Mouse (Mus musculus): Measurements from ENCODE around the gene Tnnt3.

Tnnt3 gene

DNA sequence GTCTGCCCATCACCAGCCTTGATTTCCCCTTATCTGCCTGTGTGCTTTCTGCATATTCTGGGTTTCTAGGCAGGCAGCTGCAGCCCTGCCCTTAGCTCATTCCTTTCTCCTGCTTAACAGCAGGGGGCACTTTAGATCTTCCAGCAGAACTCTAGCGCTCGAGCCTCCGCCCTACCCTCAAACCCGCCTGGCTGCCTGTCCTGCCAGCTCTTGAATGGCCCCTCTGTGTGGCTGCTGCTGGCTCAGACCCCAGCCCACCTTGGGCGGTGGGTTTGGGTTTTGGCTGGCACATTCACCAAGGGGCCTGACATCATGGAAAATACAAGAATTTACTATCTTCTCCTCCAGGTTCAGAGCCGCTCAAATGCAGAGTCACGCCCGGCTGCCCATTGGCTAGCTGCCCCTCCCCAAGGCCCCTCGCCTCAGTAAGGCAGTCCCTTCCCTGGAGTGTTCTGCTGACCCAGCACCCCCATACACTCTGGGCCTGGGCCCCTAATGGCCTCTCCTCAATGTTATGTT is 11.2 kb upstream of the Tnnt3 start:
- POLR2A ChIA-PET: interaction anchor here in 3 of 4 experiments (0.7 to 1.2 kb wide), 6 partner anchors 11 to 1108 kb away, joined by 3 to 7 read pairs (median 3); partner anchors contain the start of genes Ctsd (in 1 of the 3) and Tnnt3 (in 1 of the 3)
- CTCF ChIA-PET: interaction anchor here (0.5 to 3.8 kb wide), 36 partner anchors 10 to 934 kb away, joined by 3 to 40 read pairs (median 4); partner anchors contain the start of gene Tnnt3 (in 1 of the 4)

DNA sequence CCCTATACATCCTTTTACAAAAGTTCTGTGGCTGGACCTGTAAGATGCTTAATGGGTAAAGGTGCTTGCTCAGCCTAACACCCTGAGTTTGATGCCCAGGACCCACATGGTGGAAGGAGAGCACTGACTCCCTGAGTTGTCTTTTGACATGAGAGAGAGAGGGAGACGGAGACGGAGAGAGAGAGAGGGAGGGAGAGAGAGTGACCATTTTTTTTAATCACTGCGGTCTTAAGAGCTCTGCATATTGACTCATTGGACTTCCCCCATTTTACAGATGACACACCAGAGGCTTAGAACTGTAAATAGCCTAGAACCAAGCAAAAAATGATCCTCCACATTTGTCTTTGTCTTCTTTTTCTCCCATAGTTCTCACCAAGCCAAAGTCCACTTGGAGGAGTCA is 10.6 kb upstream of the Tnnt3 start:
- ChIA-PET POLR2A (interaction anchor here in 2 of 4 experiments (0.7 to 1.2 kb wide), 3 partner anchors 11 to 1107 kb away, joined by 3 read pairs; no protein-coding TSS in a partner anchor), CTCF (interaction anchor here (0.6 to 3.8 kb wide), 15 partner anchors 23 to 227 kb away, joined by 3 to 40 read pairs (median 6); no protein-coding TSS in a partner anchor)

DNA sequence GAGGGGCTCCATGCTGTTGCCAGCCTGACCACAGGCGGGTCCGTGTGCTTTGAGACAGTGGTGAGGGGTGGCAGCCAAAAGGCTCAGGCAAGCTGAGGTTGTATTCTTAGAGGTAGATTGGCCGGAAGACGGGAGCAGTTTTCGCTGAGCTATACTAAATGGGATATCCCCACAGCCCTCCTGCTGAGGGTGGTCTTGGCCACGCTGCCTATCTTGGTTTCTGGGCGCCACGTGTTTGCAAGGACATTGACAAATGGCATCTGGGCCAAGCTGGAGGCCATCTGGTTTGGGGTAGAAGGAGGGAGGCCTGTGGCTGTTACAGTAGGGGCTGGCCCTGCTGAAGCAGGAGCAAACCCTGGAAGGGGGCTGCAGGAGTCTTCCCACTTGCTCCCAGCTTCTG is 5.1 kb upstream of the Tnnt3 start:
- ChIA-PET POLR2A (interaction anchor here in 1 of 4 experiments (0.5 kb wide), 1 partner anchor 79 kb away, joined by 3 read pairs; no protein-coding TSS in a partner anchor), CTCF (interaction anchor here in 1 of 4 experiments (0.6 kb wide), 1 partner anchor 1335 kb away, joined by 3 read pairs; no protein-coding TSS in a partner anchor)

DNA sequence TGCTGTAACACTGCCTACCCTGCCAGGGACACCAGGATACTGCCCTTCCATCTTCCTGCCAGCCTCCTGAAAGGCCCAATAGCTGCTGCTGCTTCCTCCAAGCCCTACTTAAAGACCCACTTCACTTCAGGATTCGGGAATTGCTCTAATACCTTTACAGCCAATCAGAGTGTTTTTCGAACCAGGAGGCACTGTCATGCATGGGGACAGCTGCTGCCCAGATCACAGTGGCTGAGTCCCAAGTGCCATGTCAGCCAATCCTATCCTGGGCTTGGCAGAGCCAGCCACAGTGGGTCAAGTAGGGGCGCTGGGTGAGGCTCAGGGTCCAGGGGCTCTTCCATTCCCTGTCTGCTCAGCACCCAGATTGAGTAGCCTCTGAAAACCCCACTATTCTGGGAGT is 2.5 kb upstream of the Tnnt3 start:
- ChIA-PET POLR2A (no interaction called here), CTCF (interaction anchor here in 1 of 4 experiments (1.5 kb wide), 1 partner anchor 56 kb away, joined by 3 read pairs; no protein-coding TSS in a partner anchor)

DNA sequence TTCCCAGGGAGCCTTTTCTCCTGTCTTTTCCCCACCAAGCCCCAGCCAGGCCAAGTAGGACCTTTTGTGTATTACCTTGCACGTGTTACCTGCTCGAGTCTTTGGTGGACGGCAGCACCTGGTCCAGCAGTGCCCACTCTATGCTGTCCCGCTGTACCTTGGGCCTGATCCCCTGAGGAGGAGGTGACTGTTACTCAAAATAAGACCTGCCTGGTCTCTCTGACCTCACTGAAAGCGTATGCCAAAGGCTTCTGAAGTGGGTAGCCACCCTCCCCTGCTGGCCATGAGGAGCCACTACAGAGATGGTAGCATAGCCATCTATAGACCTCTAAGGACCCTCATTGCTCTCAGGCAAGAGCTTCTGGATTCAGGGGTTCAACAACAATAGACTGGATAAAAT is 1.8 kb upstream of the Tnnt3 start:
- CTCF ChIA-PET: interaction anchor here in 2 of 4 experiments (0.6 to 1.5 kb wide), 2 partner anchors 10 to 57 kb away, joined by 3 to 4 read pairs; no protein-coding TSS in a partner anchor
- POLR2A ChIA-PET: interaction anchor here in 2 of 4 experiments (0.8 to 1.2 kb wide), 3 partner anchors 10 to 114 kb away, joined by 3 read pairs; partner anchors contain the start of gene Gm49369 (in 1 of the 2)

DNA sequence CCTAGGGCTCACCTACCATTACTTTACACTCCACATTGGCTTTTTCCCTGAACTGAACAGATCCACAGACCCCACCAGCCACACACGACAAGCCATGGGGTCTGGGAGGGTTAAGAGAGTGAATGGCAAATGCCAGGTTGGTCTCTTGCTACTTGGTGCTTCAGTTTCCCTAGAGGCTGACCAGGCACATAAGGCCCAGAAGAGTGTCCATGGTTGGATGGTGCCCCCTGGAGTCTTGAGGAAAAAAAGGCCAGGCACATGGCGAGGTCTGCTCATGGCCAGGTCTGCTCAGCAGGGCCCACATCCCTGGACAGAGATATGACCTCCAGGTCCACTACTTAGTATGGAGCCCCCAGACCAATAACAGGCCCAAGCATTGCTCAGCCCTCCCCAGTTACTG is 861 bp upstream of the Tnnt3 start:
- ChIA-PET POLR2A (interaction anchor here in 2 of 4 experiments (0.8 to 1.8 kb wide), 4 partner anchors 9 to 115 kb away, joined by 3 to 4 read pairs (median 3); partner anchors contain the start of gene Gm49369 (in 1 of the 2)), CTCF (interaction anchor here in 1 of 4 experiments (0.5 kb wide), 1 partner anchor 176 kb away, joined by 3 read pairs; no protein-coding TSS in a partner anchor)

DNA sequence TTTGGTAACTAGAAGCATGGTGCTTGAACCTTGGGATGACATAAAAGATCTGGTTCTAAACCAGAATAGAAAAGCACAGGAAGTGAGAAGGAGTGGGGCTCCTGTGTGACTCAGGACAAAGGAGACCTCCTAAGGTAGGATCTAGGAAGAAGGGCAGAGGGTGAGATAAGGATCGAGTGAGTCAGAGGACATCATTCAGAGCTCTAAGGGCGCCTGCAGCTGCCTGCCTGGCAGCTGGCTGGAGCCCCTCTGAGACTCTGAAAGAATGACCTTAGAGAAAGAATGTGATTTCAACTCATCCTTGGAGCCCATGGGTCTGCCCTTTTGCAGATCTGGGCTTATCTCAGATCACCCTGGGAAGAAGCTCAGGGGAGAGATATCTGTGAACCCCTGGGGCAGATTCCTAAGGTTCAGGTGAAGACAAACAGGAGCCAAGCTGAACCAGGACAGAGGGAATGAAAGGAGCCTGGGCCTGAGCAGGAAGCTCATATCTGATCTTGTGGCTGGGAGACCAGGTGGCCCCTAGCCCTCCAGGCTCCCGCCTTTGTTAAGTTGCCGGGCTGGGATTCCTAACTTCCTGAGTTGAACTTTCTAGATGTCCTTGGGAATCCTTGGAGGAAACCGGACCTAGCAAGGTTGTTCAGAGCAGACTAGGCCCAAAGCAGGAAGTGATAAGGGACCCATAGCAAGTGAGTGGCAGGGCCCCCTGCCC is 530 bp downstream of the Tnnt3 start:
- ChIA-PET CTCF (interaction anchor here in 3 of 4 experiments (0.6 to 1.1 kb wide), 5 partner anchors 11 to 81 kb away, joined by 3 to 7 read pairs (median 3); no protein-coding TSS in a partner anchor), POLR2A (interaction anchor here in 2 of 4 experiments (0.7 to 1.8 kb wide), 4 partner anchors 11 to 22 kb away, joined by 3 to 4 read pairs (median 3); no protein-coding TSS in a partner anchor)

DNA sequence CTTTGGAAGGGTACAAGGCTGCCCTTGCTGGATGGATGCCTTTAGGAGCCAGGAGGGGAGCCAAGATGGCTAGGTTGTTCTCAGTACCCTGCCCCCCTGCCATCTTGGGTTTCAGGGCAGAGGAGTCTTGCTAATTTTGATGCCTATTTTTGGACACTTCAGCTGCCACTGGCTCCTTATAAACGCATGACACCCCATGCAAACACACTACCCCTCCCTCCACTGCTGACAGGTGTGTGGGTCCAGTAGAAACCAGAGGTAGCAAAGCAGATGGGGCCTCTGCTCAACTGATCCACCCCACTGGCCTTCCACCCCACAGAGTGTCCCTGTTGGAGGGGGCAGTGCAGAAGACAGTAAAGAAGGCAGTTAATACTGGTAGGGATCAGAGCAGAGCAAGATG is 1.4 kb downstream of the Tnnt3 start:
- CTCF ChIA-PET: interaction anchor here in 1 of 4 experiments (0.6 kb wide), 2 partner anchors 10 to 19 kb away, joined by 3 to 7 read pairs; no protein-coding TSS in a partner anchor
- POLR2A ChIA-PET: no interaction called here

DNA sequence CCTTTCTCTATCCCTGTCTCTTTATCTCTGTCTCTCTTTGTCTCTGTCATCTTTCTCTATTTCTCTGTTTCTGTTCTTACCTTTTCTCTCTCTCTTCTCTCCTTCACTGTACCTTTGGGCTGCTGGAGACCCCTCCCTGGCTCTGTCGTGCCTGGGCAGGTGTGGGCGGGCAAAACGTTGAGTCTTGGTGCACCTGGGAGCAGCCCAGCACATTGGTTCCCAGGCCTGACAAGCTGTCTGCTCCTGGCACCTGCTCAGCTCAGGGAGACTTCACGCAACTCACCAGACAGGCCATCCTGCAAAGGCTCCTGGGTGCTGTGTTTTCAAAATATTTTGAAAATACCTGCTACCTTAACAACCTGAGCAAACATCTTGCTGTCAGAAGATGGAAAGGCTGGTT is 4.6 kb downstream of the Tnnt3 start:
- CTCF ChIA-PET: interaction anchor here in 1 of 4 experiments (1.1 kb wide), 1 partner anchor 16 kb away, joined by 4 read pairs; no protein-coding TSS in a partner anchor
- POLR2A ChIA-PET: no interaction called here

DNA sequence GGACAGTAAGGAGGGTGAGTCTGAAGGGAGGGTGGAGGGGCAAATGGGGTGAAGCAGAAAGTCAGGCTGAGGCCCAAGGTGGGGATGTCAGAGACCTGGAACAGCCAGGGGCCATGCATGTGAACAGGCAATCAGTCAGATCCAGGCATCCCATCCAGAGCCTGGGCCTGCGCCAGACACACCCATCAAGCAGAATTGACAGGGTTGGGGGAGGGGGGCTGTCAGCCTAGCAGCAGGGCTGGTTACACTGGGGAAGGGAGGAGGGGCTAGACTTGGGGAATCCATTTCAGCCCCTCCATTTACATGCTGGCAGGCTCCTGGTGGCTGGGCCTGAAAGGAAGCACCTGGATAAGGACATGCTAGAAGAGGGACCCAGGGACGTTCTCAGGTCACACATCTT is 7.3 kb downstream of the Tnnt3 start:
- CTCF ChIA-PET: interaction anchor here in 2 of 4 experiments (0.5 to 1.0 kb wide), 3 partner anchors 19 to 228 kb away, joined by 3 to 4 read pairs (median 3); no protein-coding TSS in a partner anchor
- POLR2A ChIA-PET: interaction anchor here in 2 of 4 experiments (0.6 to 1.7 kb wide), 3 partner anchors 24 to 153 kb away, joined by 4 to 5 read pairs (median 4); no protein-coding TSS in a partner anchor

DNA sequence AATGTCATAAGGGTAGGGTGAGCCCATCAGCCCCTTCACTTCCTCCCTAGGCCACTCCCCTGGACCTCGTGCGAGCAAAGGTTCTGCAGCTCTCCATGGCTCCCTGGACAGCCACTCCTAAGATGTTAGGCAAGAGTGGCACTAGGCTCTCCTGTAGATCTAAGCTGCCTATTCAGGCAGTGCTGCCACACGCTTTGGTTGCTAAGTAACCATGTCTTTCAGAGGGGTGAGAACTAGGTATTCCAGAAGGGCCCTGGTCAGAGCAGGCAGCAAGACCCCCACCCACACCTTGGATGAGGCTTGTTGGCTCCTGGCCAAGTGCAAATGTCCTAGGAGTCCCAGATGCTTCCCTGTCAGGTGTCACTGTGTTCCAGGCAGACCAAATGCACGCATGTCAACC is 7.9 kb downstream of the Tnnt3 start:
- ChIA-PET POLR2A (interaction anchor here in 1 of 4 experiments (1.1 to 1.7 kb wide), 3 partner anchors 9 to 152 kb away, joined by 3 to 5 read pairs (median 4); no protein-coding TSS in a partner anchor), CTCF (no interaction called here)

DNA sequence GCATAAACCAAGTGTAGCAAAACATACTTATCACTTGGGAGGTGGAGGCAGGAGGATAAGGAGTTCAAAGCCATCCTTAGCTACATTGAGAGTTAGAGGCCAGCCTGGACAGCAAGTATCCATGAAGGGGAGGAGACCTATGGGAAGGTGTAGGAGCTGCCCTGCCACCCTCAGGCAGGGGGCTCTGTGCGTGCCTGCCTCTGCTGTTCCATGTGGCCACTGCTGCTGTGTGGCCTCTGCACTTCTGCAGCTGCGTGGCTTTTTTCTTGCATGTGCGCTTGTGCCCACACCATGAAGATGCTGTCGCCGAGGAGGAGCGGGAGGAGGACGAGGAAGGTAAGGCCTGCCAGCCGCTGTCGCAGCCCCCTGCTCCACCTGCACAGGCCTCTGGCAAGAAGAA is 8.8 kb downstream of the Tnnt3 start:
- ChIA-PET CTCF (no interaction called here), POLR2A (interaction anchor here in 1 of 4 experiments (1.0 to 1.7 kb wide), 3 partner anchors 10 to 71 kb away, joined by 3 to 5 read pairs (median 3); no protein-coding TSS in a partner anchor)

DNA sequence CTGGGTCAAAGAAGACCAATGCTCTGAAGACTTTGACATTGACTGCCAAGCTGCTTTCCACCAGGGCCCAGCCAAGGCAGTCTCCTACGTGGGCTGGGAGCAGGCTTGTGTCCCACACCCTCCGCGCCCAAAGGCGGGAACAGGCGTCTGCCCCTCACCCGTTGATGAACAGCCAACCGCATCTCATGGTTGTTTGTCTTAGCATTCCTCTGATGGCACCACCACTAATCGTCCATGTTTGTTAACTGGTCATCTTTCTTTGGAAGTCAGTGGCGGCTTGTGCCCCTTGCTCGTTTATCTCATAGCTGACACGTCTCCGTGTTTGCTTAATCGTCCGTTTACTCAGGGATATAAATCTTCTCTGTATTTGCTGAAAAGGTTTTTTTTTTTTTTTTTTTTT is 10.9 kb downstream of the Tnnt3 start:
- CTCF ChIA-PET: interaction anchor here in 3 of 4 experiments (0.7 to 1.3 kb wide), 5 partner anchors 10 to 418 kb away, joined by 4 to 7 read pairs (median 5); no protein-coding TSS in a partner anchor
- POLR2A ChIA-PET: interaction anchor here in 2 of 4 experiments (0.6 to 1.4 kb wide), 5 partner anchors 8 to 45 kb away, joined by 3 to 10 read pairs (median 3); no protein-coding TSS in a partner anchor

DNA sequence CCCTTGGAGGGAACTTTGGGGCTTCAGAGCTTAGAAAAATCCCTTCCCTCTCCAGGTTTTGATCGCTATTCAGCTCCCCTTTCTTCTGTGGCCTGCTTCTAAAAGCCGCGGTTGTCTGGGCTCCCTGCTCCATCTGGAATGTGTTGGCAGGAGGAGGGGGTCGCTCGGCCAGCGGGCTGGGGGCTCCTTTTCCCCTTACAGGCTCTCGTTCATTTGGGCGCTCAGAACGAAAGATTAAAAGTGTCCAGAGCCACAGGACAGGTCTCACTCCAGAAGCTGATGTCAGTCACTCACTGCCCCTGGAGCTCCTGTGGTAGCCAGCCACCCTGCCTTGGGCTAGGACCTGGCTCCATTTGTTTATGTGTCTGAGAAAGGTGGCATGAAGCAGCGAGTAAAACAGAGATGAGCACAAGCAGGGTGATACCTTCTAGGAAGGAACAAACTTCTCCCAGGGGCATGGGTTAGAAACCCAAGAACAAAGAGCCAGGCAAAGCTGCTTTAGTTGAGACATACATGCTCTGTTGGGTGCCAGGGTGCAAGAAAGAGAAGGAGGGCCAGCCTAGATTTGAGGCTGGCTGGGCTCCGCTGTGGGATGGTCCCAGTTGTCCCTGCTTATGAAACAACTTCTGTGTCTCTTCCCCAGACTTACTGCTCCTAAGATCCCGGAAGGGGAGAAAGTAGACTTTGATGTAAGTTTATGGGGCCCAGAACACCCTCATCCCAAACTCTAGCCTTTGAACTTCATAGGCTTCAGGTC is 11.6 kb downstream of the Tnnt3 start:
- ChIA-PET POLR2A (interaction anchor here in 2 of 4 experiments (0.6 to 1.3 kb wide), 4 partner anchors 9 to 46 kb away, joined by 3 to 10 read pairs (median 3); no protein-coding TSS in a partner anchor), CTCF (interaction anchor here in 3 of 4 experiments (0.7 to 1.3 kb wide), 3 partner anchors 10 to 185 kb away, joined by 4 to 7 read pairs (median 4); no protein-coding TSS in a partner anchor)

DNA sequence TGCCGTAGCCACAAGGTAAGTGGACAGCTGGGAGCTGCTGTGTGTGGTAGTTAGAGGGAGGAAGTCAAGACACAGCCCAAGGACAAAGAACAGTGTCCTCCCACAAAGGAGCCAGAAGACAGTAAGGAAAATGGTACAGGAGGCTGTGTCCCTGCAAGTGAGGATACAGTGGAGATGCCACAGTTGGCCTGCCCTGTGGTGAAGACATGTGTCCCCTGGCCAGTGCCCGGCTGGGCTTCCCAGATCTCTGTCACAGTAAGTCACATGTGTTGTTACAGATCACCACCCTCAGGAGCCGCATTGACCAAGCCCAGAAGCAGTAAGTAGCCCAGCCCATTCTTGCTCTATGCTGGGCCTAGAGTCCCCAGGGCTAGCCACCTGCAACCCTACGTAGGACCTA is 15.4 kb downstream of the Tnnt3 start:
- ChIA-PET POLR2A (no interaction called here), CTCF (interaction anchor here in 1 of 4 experiments (1.2 kb wide), 1 partner anchor 24 kb away, joined by 3 read pairs; no protein-coding TSS in a partner anchor)

DNA sequence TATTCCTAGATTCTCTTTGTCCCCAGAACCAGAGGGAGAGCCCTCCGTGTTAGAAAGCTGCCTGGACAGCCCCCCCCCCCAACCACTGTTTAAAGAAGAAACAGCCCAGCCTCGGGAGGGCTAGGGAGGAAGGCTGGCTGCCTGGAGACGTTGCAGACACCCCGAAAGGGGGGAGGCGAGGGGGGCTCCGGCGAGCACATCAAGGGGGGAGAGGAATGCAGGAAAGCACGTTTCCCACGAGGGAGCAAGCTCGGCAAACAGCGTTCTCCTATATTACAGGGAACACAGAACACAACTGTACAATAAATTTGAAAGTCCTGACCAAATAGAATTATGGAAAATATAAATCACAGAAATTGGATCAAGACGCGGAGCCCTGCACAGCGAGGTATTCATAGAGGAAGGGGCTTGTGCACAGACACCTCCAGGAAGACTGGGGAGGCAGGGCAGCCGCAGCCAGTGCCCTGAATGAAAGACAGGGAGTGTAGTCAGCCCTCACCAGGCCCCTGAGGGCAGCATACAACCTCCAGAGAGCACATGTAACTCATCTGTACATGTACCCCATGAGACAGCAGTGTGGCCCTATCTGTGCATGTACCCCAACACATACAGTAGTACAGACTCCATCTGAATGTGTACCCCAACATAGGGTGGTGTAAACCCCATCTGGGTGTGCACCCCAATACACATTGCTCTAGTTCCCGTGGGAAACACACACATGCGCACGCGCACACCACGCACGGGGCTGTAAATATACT is 17.8 kb downstream of the Tnnt3 start:
- CTCF ChIA-PET: no interaction called here
- POLR2A ChIA-PET: interaction anchor here in 1 of 4 experiments (0.6 kb wide), 1 partner anchor 115 kb away, joined by 3 read pairs; no protein-coding TSS in a partner anchor

DNA sequence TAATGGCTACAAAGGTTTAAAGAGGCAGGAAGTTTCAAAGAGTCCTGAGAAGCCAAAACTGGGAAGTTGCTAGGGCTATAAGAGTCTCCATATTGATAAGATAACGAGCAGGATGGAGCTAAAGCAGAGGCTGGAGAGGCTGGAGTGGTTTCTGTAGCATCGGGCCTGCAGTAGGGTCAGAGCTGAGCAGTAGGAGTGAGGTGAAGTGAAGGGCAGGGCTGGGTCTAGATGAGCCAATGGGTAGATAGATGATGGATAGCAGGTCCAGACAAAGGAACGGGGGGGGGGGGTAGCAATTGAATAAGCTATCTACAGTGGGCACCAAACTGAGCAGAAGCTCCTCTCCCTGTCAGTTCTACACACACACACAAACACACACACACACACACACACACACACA is 18.9 kb downstream of the Tnnt3 start:
- ChIA-PET CTCF (interaction anchor here (0.5 to 0.6 kb wide), 6 partner anchors 40 to 1574 kb away, joined by 3 to 6 read pairs (median 4); no protein-coding TSS in a partner anchor), POLR2A (interaction anchor here in 1 of 4 experiments (0.6 kb wide), 1 partner anchor 9 kb away, joined by 6 read pairs; no protein-coding TSS in a partner anchor)
